Mouse (Mus musculus): ENCODE data around the gene Rpusd4. TPM values are rescaled to one million over a fixed set of nuclear protein-coding genes. Genes with fewer than 3 reads are reported as not detected.

Gene Rpusd4
- total RNA-seq, 2 experiments from 2014 or later: 17.8 to 18.7 TPM

Other genes with a start within 250 kb of the Rpusd4 start
- gene St3gal4, start 148.6 kb upstream of the Rpusd4 start, total RNA-seq (2021): 10 to 100 TPM; 31.1 to 38.5 TPM
- 10 to 100 TPM; 34.9 to 35.8 TPM for gene Dcps, start 91.8 kb upstream of the Rpusd4 start, total RNA-seq (2021)
- gene Srpr, start 67.7 kb upstream of the Rpusd4 start, total RNA-seq (2021): 100 to 1,000 TPM; 119 to 127 TPM
- gene Tirap, start 67.6 kb upstream of the Rpusd4 start, total RNA-seq (2021): 10 to 100 TPM in 1 of 2 experiments, 1 to 10 TPM in 1; 6.8 to 10.2 TPM
- 10 to 100 TPM; 59.5 to 63.5 TPM for gene Foxred1, start 56.8 kb upstream of the Rpusd4 start, total RNA-seq (2021)
- 10 to 100 TPM; 12.8 to 13.3 TPM for gene Fam118b, start 60 bp upstream of the Rpusd4 start, total RNA-seq (2021)
- 10 to 100 TPM; 30.8 to 32.0 TPM for gene Cdon, start 153.3 kb downstream of the Rpusd4 start, total RNA-seq (2021)